Mouse (Mus musculus) embryo, embryonic 11 days (tissue): ENCODE measurements around the gene Cyp24a1.

Source experiments
- DNase-seq: peaks from one replicate; pipeline ENCODE4 v3.0.0-alpha.2; 2015

The Cyp24a1 gene

DNA sequence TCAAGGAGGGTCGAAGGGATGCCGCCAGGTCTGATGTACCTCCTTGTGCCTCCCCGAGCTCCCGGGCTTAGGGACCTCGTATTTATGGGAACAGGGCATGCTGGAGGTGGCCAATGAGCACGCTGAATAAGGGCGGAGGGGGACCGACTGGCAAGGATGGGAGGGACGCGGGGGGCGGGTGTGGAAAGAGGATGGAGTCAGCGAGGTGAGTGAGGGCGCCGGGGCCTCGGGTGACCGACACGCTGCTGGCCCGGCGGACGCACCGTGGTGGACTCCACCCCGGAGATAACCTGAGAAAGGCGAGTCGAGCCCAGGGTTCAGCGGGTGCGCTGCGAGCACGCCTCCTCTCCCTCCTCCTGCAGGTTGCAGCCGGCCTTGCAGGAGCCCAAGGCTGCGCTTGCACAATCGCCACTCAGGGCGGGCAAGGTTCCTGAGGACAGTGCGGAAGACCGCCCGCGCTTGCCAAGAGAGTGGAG is at the start of gene Cyp24a1:
Cyp24a1 (minus strand) TSS at position 55 of the 476 bp plus-strand sequence.
- peak; percentile 82 for DNase-seq

DNA sequence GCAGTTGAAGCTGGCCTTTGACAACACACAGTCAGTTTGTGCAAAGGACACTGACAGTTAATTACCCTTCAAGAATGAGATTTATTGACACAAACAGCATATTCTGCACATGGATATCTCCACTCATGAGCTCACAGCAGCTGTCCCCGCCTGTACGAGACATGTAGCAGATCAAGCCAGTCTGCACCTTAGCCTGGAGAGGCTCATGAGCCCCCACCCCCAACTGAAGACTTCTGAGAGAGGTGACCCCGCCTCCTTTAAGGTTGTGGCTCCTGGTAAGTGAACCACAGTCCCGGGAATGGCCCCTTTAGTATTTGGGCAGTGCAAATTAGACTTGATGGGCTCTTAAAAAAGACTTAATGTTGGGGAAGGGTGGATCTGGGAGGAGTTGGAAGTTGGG is 48.8 kb upstream of the Cyp24a1 start:
- no peak for DNase-seq

DNA sequence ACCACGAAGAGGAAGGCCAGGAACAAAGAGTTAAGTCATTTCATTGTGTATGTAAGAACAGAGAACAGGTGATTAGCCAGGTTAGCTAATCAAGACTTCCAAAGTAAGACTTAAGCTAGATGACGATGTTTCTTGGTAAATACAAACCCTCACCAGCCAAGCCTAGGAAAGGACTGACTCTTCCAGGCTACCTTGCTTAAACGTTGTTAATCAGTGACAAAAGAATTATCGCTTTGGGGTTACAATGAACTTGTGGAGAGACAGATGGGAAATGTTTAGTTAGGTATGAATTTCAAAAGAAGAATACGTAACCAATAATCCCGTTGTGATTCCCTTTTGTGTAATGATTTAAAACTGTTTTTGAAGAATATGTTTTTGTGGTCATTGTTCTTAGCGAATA is 48.0 kb upstream of the Cyp24a1 start:
- DNase-seq, result no peak

DNA sequence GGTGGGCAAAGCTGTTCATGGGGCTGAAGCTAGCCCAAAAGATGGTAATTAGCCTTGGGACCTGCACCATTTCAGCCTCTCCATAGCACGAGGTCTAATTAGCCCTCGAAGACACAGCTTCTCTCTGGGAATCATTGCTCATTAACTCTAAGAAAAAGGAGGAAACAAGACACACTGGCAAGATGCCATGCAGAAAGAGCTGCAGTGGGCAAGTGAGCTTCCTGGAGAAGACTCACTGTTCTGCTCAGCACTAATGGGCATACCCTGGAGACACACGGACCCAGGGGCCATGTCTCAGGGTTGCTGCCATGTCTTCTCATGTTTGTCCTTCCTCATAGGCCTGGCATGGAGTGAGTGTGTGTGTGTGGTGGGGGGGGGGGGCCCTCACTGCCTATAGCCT is 47.2 kb upstream of the Cyp24a1 start:
- no peak for DNase-seq

DNA sequence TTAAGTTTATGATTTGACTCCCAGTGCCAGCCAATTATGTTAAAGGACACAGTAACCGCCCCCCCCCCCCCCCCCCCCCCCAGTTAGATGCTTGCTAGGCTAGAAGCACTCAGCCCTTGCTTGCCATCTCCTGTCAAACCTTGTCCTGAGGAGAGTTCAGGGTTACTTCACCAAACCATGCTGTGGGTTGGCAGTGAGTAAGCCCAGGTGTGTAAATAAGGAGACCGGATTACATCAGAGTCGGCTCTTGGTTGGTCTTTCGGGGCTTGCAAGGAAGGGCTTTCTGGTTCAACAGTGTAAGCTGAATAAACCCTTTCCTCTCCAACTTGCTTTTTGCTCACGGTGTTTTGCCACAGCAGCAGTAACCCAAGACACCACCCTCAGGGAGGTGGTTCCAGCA is 46.7 kb upstream of the Cyp24a1 start:
- no peak for DNase-seq

DNA sequence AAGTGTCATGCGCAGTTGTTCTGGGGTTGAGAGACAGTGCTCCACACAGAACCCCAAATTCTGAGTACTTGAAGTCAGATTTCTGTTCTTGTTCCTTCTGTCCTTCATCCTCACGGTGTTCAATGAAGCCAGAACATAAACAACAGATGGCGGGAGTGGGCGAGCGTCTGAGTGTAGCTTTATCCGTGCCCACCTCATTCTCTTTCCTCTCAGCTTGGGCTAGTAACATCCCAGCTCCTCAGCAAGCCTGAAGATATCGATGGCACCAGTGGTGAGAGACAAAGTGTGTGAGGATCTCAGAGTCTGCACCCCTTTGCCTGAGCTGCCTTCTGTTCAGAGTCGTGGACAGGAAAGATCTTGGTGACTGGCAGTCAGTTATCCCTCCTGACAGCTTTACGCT is 42.3 kb upstream of the Cyp24a1 start:
- no peak for DNase-seq

DNA sequence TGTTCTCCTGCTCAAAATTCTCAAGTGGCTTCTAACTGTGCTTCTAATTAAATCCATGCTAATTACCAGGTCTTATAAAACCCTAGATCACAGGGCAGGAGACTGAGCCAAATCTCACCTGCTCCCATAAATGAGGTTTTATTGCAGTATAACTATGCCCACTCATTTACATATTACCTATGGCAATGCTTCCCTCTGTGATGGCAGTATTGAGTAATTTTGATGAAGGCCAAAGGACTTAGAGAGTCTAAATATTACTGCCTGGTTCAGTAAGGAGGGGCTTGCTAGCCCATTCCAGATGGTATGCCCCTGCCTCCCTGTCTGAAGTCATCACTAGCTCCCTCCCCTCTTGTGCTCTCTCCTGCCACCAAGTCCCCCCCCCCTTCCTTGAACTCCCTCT is 38.9 kb upstream of the Cyp24a1 start:
- no peak for DNase-seq

DNA sequence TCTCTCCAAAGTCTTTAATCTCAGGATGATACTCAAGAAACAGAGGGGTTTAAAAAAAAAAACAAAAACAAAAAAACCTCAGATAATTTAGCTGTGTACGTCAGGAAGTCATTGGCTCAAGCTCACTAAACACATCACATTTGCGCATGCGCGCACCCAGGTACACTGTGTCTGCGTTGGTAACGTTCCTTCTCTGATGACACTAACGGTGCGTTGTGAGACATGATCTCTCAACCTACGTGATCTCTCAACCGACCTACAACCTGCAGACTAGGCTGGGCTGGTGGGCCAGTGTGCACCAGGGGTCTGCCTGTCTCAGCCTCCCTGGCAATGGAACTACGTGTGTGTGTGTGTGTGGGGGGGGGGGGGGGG is 37.8 kb upstream of the Cyp24a1 start:
- no peak for DNase-seq

DNA sequence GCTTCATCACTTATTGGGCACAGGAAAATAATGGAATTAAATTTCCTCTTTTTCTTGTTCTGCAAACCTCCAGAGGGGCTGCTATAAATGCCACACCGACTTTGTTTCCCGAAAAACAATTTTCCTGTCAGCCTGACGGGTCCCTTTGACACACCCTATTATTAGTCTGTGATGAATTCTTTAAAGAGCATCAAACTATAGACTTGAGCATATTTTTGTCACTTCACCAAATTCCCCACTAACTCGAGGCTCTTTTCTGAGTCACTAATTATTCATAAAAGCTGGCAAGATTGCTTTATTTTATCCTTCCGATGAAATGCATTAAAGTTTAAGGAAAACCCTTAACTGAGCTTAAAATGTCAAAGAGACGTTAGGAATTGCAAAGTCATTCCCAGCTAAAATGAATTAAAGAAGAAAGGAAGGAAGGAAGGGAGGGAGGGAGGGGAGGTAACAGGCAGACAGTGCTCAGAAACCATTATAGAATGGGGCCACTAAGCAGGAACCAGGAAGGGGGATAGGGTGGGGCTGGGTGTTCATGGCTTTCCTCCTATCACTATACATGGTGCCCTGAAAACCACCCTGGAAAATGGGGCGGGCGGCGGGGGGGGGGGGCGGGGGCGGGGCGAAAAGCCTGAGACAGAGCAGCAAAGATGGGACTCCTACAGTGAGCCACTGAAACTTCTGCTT is 37.3 kb upstream of the Cyp24a1 start:
- no peak for DNase-seq

DNA sequence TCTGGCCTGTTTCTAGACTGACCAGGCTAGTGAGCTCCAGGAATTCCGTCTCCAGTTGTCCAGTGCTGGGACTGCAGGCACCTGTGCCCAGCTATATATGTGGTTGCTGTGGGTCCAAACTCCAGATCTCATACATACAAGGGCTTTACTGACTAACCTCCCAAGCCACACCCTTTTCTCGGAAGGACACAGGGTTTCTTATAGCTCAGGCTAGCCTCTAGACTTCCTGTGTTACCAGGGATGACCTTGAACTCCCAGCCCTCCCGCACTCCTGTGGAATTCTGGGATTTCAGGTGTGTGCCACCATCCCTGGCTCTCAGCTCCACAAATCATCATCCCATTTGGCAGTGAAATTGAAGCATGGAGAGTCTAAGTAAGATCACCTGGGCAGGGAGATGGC is 33.3 kb upstream of the Cyp24a1 start:
- DNase-seq, result no peak

DNA sequence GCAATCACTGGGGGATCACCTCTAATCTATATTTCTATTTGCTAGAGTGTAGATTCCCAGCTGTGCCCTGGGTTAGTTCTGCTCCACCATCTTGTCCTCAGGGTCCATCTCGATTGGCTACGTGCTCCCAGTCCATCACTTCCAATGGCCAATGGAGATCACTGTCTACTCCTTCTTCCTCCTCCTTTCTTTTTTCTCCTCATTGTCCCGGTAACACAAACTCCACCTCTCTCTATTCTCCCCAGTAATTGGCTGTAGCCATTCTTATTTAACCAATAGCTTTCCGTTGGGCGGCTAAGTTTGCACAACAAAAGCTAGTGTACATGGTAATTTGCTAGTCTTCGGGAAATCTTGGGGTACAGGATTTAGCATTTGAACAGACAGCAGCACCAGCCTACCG is 32.8 kb upstream of the Cyp24a1 start:
- DNase-seq, result no peak

DNA sequence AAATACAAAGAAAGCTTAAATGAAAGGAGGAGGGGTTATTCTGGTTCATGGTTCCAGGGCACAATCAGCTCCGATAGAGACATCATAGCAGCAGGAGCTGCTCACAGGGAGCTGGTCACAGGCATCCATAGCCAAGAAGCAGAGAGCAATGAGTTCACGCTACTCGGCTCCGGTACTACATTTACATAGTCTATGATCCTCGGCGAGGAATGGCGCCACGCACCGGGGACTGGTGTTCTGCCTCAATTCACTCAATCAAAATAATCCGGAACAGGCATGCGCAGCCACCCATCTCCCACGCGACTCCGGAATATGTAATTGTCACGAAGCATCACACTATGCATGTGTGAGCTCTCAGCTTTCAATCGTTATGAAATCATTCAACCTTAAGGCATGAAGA is 31.1 kb upstream of the Cyp24a1 start:
- no peak for DNase-seq

DNA sequence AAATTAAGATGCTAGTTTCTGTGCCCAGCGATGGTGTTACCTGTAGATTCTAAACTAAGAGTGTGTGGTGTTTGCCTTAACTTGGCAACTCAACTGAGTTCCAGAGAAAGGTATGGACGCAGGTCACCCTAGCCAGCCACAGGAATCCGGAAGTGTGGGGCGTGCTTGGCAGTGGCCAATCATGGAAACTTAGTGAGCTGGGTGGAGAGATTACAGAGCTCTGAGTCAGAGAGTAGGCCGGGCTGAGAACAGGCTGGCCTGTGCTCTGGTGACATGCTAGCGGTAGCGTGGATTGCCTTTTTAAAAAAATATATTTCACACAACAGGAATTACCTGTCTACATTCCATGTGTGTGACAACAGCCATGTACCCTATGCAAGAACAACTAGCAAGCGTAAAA is 29.6 kb upstream of the Cyp24a1 start:
- no peak for DNase-seq

DNA sequence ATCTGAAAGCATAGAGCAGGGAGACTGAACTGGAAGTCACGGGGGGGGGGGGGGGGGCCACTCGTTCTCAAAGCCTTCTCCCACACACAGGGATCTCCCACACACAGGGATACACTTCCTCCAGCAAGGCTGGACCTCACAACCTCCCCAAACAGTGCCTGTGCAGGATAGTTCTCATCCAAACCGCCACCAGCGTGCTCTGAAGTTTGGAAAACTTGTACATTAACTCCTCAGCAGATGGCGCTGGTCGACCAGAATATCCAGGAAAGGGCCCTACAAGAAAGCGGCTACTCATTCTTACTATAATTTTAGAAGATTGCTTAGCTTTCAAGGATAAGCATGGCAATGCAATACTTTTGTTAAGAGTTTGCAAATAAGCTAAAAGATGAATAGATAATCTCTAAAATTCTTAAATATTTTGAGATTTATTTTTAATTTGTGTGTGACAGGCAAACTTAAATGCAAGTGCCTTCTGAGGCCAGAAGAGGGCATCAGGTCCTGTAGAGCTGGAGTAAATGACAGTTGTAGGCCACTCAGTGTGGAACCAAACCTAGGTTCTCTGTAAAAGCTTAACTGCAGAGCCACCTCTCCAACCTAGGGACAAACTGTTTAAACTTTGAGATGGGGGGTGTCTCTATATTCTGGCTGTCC is 23.5 kb upstream of the Cyp24a1 start:
- peak; percentile 87 for DNase-seq

DNA sequence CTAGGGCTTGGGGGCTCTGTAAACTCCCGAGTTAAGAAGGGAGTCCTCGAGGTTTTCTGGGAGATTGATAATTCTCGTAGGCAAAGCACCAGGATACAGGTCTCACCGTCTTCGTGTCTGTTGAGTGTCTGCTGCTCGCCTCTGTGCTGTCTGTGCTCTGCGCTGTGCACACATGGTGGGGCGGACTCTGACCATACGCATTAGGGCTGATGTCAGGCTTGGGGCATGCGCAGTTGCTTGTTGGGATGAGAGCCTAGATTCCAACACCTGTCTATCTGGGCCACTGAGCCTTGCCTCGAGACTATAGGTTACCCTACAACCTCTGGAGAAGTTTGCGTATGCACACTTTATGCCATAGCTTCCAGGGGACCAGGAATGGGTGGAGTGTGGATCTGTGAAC is 16.8 kb upstream of the Cyp24a1 start:
- DNase-seq, result no peak

DNA sequence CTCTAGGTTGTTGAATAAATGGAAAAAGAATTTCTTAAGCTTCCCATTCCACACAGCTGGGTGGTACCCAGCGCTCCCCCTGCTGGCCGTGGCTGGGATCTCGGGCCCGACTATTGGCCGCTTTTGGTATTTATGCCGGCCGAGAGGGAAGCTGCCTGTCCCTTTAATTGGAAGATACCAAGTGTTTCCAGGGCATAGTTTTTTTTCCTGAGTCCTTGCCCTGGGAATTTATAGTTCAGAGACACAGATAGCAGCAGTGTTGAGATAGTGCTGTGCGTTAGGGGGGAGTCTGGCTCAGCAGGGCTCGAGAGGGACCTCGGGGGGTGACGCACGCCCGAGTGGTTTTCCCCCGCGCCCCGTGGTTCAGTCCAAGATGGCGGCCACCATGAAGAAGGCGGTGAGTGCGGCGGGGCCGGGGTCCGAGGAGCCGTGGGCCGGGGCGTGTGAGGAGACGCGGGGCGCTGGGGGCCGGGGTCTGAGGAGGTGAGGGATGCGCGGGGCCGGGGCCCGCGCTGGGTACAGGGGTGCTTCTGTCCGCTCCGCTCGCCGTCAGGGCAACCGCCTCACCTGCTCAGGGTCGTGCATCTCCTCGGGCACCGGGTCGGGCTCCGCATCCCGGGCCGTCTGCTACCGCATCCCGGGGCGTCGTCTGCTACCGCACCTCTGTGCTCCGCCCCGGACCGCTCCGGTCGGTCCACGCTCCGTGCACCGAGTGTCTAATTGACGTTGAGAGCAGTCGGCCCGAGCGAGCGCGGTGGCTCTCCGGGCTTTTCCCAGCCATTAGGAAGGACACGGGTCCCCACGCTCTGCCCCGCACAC is 14.3 kb upstream of the Cyp24a1 start:
- DNase-seq, result peak; percentile 90

DNA sequence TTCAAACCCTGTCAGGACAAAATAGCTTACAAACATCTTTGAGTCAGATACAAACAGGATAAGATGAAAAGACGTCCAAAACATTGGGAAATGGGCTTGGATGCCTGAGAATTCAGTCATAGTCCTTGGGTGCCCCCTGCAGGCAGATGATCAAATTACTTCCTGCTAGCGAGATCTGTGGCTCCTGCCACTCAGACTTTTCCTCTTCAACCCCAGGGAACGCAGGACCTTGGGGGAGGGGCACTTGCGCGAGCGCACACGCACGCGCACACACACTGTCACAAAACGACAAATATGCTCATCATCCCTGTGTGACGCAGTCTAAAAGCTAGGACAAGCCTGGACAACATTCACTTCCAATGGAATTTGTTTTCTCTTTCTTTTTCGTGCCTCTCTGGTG is 11.9 kb upstream of the Cyp24a1 start:
- peak; percentile 93 for DNase-seq

DNA sequence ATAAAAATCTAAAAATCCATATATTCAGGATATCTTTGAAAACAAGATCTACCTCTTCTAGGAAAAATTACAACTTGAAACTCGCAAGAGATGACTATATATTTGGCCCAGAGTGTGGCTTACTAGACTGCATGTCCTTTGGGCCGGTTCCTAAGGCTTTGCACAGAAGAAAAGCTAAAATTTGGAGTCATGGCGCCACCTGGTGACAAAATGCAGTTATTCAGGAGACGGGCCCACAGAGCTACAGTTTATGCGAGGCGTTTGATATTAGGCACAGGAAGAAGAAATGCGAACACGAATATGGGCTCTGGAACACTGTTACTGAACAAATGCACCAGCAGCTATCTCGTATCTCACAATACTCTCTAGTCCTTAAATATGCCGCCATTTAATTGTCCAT is 10.8 kb upstream of the Cyp24a1 start:
- peak; percentile 88 for DNase-seq

DNA sequence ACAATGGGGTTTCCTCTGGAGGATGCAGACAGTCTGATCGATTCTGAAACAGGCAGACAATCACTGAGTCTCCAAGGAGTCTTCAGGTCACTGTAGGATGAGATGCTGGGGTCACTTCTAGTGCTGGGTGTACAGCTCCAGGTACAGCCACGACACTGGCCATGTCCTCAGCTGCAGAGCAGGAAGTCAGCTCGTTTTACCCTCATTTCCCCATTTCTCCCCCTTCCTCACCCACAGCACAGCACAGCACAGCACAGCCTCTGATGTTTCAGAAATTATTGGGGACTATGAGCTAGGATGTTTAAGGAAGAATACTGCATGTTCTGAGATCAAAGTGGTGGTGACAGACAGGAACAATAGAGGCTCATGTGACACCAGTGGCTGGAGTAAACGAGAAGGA is 7.0 kb upstream of the Cyp24a1 start:
- DNase-seq, result no peak

DNA sequence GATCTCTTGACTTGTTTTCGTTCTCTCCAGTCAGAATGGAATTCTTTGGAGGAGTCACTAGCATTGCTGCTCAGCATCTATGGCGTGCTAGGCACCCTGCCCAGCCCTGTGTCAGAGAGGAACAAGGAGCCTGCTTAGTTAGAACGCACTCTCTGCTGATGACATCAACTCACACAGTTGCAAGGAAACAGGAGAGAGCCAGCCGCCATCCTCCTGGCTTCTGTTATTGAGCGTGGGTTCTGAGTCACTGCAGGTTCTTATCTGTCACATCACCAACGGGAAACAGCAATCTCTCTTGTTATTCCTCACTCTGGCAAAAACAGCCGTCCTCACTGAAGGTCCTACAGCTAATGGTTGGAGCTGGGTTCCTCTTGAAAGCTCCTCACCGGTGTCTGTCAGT is 6.4 kb upstream of the Cyp24a1 start:
- no peak for DNase-seq

DNA sequence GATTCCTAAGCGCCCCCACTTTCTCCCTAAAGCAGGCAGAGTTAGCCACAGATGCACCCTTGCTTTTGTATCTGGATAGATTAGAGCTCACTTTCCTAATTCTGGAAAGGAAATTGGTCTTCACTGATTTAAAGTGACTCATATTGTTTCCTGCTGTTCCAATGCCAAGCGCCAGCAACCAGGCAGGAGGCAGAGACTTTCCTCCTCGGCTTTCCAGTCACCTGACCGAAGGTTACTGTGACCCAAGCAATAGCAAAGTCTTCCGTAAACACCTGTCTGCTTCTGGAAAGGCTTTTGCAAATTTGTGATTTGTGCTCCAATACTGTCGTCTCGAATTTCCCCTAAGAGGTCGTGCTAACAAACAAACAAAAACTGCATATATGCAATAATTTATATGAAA is 1.1 kb upstream of the Cyp24a1 start:
- DNase-seq, result no peak

DNA sequence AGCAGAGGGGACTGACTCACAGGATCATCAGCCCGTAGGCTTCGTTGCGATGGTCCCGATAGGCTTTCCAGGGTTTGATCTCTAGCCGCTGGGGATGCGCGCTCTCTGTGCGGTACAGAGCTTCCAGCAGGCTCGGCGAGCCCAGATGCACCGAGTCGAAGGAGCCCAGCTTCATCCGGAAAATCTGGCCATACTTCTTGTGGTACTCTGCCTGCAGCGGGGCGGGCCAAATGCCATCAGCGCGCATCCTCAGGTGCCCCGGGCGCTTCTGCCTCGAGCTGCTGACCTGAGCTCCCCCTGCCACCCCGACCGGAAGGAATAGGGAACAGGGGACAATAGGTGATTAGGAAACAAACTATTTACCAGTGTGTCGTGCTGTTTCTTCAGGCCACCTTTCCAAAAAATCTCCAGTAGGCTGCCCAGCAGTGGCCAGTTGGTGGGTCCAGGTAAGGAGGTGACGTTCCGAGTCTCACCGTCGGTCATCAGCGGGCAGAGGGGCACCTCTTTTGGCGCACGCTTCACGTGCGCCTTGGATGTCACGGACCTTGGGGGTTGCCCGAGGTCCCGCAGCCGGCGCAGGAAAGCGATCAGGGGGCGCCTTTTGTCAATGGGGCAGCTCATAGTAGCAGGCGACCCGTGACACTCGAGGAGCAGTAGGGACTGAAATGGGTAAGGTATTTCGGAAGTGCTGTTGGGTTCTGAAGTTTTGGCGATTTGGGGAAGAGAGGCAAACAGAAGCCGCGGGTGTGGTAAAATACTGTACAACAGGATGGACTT is 603 bp downstream of the Cyp24a1 start, which contains the start of gene Pfdn4:
Pfdn4 (plus strand) TSS at position 275 of the 777 bp plus-strand sequence.
- peak; percentile 74 for DNase-seq
